Mouse (Mus musculus) liver, embryonic 13.5 days (tissue): Measurements from ENCODE around the gene Rps27l. TPM values are rescaled to one million over a fixed set of nuclear protein-coding genes. Genes with fewer than 3 reads are reported as not detected.

Experiments
- ATAC-seq: fragments of 200-750 bp; cut with Nextera tagmentation; 2 replicates; pipeline ENCODE4 v1.8.0; 2017; ENCODE audit warnings: low read depth, mild to moderate bottlenecking, moderate number of reproducible peaks, moderate library complexity
- DNase-seq: peaks from one replicate; pipeline ENCODE4 v3.0.0; 2022
- H3K27ac ChIP-seq: fragments of 300-500 bp; sonication (generic); 2 replicates; pipeline ENCODE4 v1.5.1; 2015; ENCODE audit warnings: moderate library complexity, mild to moderate bottlenecking, inconsistent platforms
- H3K27me3 ChIP-seq: fragments of 300-500 bp; sonication (generic); 2 replicates; pipeline ENCODE4 v1.6.1; 2015; ENCODE audit warnings: mild to moderate bottlenecking, inconsistent platforms
- H3K36me3 ChIP-seq: fragments of 300-500 bp; sonication (generic); 2 replicates; pipeline ENCODE4 v1.6.1; 2015; ENCODE audit warnings: mild to moderate bottlenecking, inconsistent platforms
- H3K4me1 ChIP-seq: fragments of 300-500 bp; sonication (generic); replicated peaks from 2 replicates; pipeline ENCODE4 v1.6.1; 2015; ENCODE audit warnings: inconsistent platforms
- H3K4me2 ChIP-seq: fragments of 300-500 bp; sonication (generic); 2 replicates; pipeline ENCODE4 v1.6.1; 2015; ENCODE audit warnings: inconsistent platforms, mild to moderate bottlenecking, moderate library complexity
- H3K4me3 ChIP-seq: fragments of 300-500 bp; sonication (generic); replicated peaks from 2 replicates; pipeline ENCODE4 v1.5.1; 2015; ENCODE audit warnings: mild to moderate bottlenecking, inconsistent platforms
- H3K9ac ChIP-seq: fragments of 300-500 bp; sonication (generic); 2 replicates; pipeline ENCODE4 v1.6.1; 2015; ENCODE audit warnings: mild to moderate bottlenecking, inconsistent platforms
- H3K9me3 ChIP-seq: fragments of 300-500 bp; sonication (generic); replicated peaks from 2 replicates; pipeline ENCODE4 v1.6.1; 2016; ENCODE audit warnings: inconsistent platforms
- WGBS: fragments of 180-500 bp; shearing (Covaris S2); methylation state at CpG from one replicate; pipeline ENCODE4 v1.1.7; 2015; ENCODE audit not compliant: insufficient replicate concordance; 5-methylcytosine and 5-hydroxymethylcytosine counted together
- polyA plus RNA-seq: library from polyadenylated mRNA; unstranded; fragments of >200 nt; fragmentation: Nextera tagmentation; extraction: Ambion mirVana; gene quantifications from 2 replicates; pipeline ENCODE4 v1.2.1, GENCODE M21; 2015

The Rps27l gene
- 702 and 803 TPM in 2 replicates for polyA plus RNA-seq

GRCm38 (mm10) chr9:66945647-66946641, at the start of gene Rps27l:
Gene Rps27l (plus strand): TSS chr9:66946086.
- peaks cover 11% of the 10 kb centered on the region for H3K36me3 ChIP-seq
- no peaks in the 10 kb centered on the region for H3K27me3 ChIP-seq
- ATAC-seq = peak; percentile 97
- under 1% methylated on average over 76 of the region's 77 CpGs for WGBS
- DNase-seq = peak; percentile 95
- H3K4me2 ChIP-seq = peak within 1 kb of the TSS; percentile 83
- H3K9ac ChIP-seq = peak within 1 kb of the TSS; percentile 95
- peak within 1 kb of the TSS; percentile 88 for H3K27ac ChIP-seq
- H3K9me3 ChIP-seq = no peaks in the 10 kb centered on the region
- H3K4me3 ChIP-seq = peak within 1 kb of the TSS; percentile 96
- H3K4me1 ChIP-seq = peaks cover 25% of the 10 kb centered on the region

- Histone ChIP-seq H3K4me2 (peak overlapping the region; percentile 63), H3K27me3 (no peaks in the 10 kb centered on the region), H3K9me3 (no peaks in the 10 kb centered on the region), H3K4me3 (no peak overlapping the region), H3K36me3 (peaks cover 11% of the 10 kb centered on the region), H3K27ac (peak overlapping the region; percentile 94), H3K4me1 (peaks cover 72% of the 10 kb centered on the region), H3K9ac (peak overlapping the region; percentile 37)
- no peak for ATAC-seq
- WGBS = 69% methylated on average over 6 of the region's 6 CpGs
- DNase-seq = no peak
Observed at GRCm38 (mm10) chr9:66896951-66897350, 48.9 kb upstream of the Rps27l start.

- Histone ChIP-seq H3K36me3 (peaks cover 19% of the 10 kb centered on the region), H3K27me3 (no peaks in the 10 kb centered on the region), H3K27ac (peak overlapping the region; percentile 94), H3K4me3 (no peak overlapping the region), H3K4me2 (0 out of 2 replicates have a peak overlapping the region, but pooled peaks have one; percentile 63), H3K9ac (peak overlapping the region; percentile 37; the same call in 1 of the 2 replicates), H3K4me1 (peaks cover 73% of the 10 kb centered on the region), H3K9me3 (no peaks in the 10 kb centered on the region)
- DNase-seq (no peak), ATAC-seq (no peak)
- WGBS = 45% methylated on average over 6 of the region's 6 CpGs
Observed at GRCm38 (mm10) chr9:66897851-66898250, 48.0 kb upstream of the Rps27l start.

GRCm38 (mm10) chr9:66899072-66899471, 46.8 kb upstream of the Rps27l start:
- no peaks in the 10 kb centered on the region for H3K27me3 ChIP-seq
- H3K4me1 ChIP-seq = peaks cover 78% of the 10 kb centered on the region
- peak; percentile 37 for DNase-seq
- peak overlapping the region; percentile 23 for H3K4me2 ChIP-seq
- peak overlapping the region; percentile 30 for H3K9ac ChIP-seq
- no peak overlapping the region for H3K4me3 ChIP-seq
- H3K9me3 ChIP-seq = no peaks in the 10 kb centered on the region
- ATAC-seq = peak; percentile 65
- peaks cover 28% of the 10 kb centered on the region for H3K36me3 ChIP-seq
- WGBS = 36% methylated on average over 2 of the region's 2 CpGs
- H3K27ac ChIP-seq = peak overlapping the region; percentile 80

- peak overlapping the region; percentile 30 for H3K9ac ChIP-seq
- peaks cover 73% of the 10 kb centered on the region for H3K4me1 ChIP-seq
- H3K27me3 ChIP-seq = no peaks in the 10 kb centered on the region
- DNase-seq = no peak
- no peak overlapping the region for H3K4me3 ChIP-seq
- H3K27ac ChIP-seq = peak overlapping the region; percentile 80
- no peak for ATAC-seq
- 72% methylated on average over 4 of the region's 4 CpGs for WGBS
- H3K36me3 ChIP-seq = peaks cover 28% of the 10 kb centered on the region
- H3K4me2 ChIP-seq = peak overlapping the region; percentile 23
- H3K9me3 ChIP-seq = no peaks in the 10 kb centered on the region
Observed at GRCm38 (mm10) chr9:66899526-66899925, 46.4 kb upstream of the Rps27l start.

DNA sequence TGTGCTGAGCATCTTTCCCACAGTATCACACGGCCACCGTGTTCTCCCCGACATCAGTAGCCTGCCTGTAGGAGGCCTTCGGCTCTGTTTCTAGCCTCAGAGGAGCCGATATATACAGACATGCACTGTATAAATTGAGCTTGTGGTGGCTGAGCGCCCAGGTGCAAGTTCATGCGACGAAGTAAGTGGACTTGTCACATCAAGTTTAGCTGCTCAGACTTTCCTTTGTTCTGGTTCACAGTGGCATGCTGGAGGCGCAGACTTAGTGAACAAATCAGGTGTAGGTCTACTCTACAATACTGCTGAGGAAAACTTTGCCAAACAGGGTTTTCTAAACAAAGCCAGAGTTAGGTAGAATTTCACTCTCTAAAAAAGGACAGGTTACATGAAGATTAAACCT, 39.9 kb upstream of the Rps27l start:
- 89% methylated on average over 9 of the region's 9 CpGs for WGBS
- Histone ChIP-seq H3K4me3 (no peak overlapping the region), H3K27me3 (no peaks in the 10 kb centered on the region), H3K4me1 (peaks cover 63% of the 10 kb centered on the region), H3K9me3 (no peaks in the 10 kb centered on the region), H3K36me3 (peaks cover 44% of the 10 kb centered on the region), H3K27ac (no peak overlapping the region), H3K9ac (no peak overlapping the region), H3K4me2 (no peak overlapping the region)
- no peak for DNase-seq
- no peak for ATAC-seq

GRCm38 (mm10) chr9:66907126-66907525, 38.8 kb upstream of the Rps27l start:
- peaks cover 41% of the 10 kb centered on the region for H3K36me3 ChIP-seq

GRCm38 (mm10) chr9:66907746-66908397, 38.0 kb upstream of the Rps27l start:
- no peak overlapping the region for H3K4me2 ChIP-seq
- H3K9ac ChIP-seq = no peak overlapping the region
- no peak for ATAC-seq
- peaks cover 75% of the 10 kb centered on the region for H3K4me1 ChIP-seq
- H3K36me3 ChIP-seq = peaks cover 39% of the 10 kb centered on the region
- H3K27ac ChIP-seq = no peak overlapping the region
- no peaks in the 10 kb centered on the region for H3K27me3 ChIP-seq
- H3K4me3 ChIP-seq = no peak overlapping the region
- WGBS = 65% methylated on average over 5 of the region's 5 CpGs
- H3K9me3 ChIP-seq = no peaks in the 10 kb centered on the region
- no peak for DNase-seq

More at GRCm38 (mm10) chr9:66907126-66907525, 38.8 kb upstream of the Rps27l start:
- no peaks in the 10 kb centered on the region for H3K9me3 ChIP-seq
- no peak for ATAC-seq
- H3K4me3 ChIP-seq = no peak overlapping the region
- no peaks in the 10 kb centered on the region for H3K27me3 ChIP-seq
- H3K9ac ChIP-seq = no peak overlapping the region
- no peak overlapping the region for H3K27ac ChIP-seq
- no peak overlapping the region for H3K4me2 ChIP-seq
- peaks cover 68% of the 10 kb centered on the region for H3K4me1 ChIP-seq
- WGBS = 85% methylated on average over 8 of the region's 8 CpGs
- no peak for DNase-seq

DNA sequence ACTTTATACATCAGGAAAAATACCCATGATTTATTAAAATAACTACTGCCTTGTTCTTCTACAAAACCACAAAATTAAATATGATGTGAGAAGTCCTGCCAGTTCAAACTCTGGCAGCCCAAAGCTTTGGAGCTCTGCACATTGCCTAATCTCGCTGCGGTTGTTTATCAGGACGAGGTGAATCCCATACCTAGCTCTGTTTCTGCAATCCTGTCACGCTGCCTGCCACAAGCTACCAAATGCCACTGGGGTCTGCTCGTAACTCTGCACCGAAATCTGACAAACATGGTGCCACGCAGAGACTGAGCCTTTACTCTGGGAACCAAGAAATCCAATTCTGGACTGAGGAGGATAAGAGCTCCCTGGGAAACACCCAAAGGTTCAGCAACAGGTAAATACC, 36.0 kb upstream of the Rps27l start:
- Histone ChIP-seq H3K36me3 (peaks cover 34% of the 10 kb centered on the region), H3K4me2 (peak overlapping the region; percentile 79), H3K27me3 (no peaks in the 10 kb centered on the region), H3K27ac (peak overlapping the region; percentile 20; the same call in 1 of the 2 replicates), H3K4me3 (no peak overlapping the region), H3K4me1 (peaks cover 87% of the 10 kb centered on the region), H3K9ac (peak overlapping the region; percentile 46; the same call in 1 of the 2 replicates), H3K9me3 (no peaks in the 10 kb centered on the region)
- ATAC-seq = no peak
- DNase-seq = no peak
- WGBS = 48% methylated on average over 7 of the region's 7 CpGs

- Histone ChIP-seq H3K4me3 (no peak overlapping the region), H3K27me3 (no peaks in the 10 kb centered on the region), H3K27ac (peak overlapping the region; percentile 20; the same call in 1 of the 2 replicates), H3K4me1 (peaks cover 95% of the 10 kb centered on the region), H3K9ac (peak overlapping the region; percentile 34), H3K36me3 (peaks cover 36% of the 10 kb centered on the region), H3K4me2 (peak overlapping the region; percentile 79; the same call in 1 of the 2 replicates), H3K9me3 (no peaks in the 10 kb centered on the region)
- WGBS = 42% methylated on average over 5 of the region's 5 CpGs
- no peak for ATAC-seq
- no peak for DNase-seq
Observed at GRCm38 (mm10) chr9:66910677-66911076, 35.2 kb upstream of the Rps27l start.

- H3K9me3 ChIP-seq = no peaks in the 10 kb centered on the region
- no peak for DNase-seq
- peak overlapping the region; percentile 57 for H3K4me3 ChIP-seq
- H3K4me2 ChIP-seq = peak overlapping the region; percentile 79
- peaks cover 30% of the 10 kb centered on the region for H3K36me3 ChIP-seq
- no peaks in the 10 kb centered on the region for H3K27me3 ChIP-seq
- H3K9ac ChIP-seq = peak overlapping the region; percentile 60
- peaks cover 96% of the 10 kb centered on the region for H3K4me1 ChIP-seq
- peak overlapping the region; percentile 99 for H3K27ac ChIP-seq
- no peak for ATAC-seq
Observed at GRCm38 (mm10) chr9:66912304-66912703, 33.6 kb upstream of the Rps27l start.
